20 mouse cellular contexts compared by ENCODE assay signal in genomic region chr6:136993574-136993973, GRCm38 (mm10).
"Had no signal": no experiment of that assay in that cellular context is flagged by ENCODE, and none has a peak within 500 bp of the region (broad histone marks: within the 10 kb centered on the region; RNA-seq: fewer than 3 reads in every experiment).

No protein-coding gene starts in this region.

- ATAC-seq: intestine, embryonic 16.5 days; liver, embryonic 12.5 days had no signal

- H3K36me3 ChIP-seq: limb, embryonic 13.5 days; liver, embryonic 12.5 days; liver, embryonic 15.5 days; lung, embryonic 15.5 days; midbrain, embryonic 10.5 days had no signal

- H3K9me3 ChIP-seq: limb, embryonic 13.5 days; liver, embryonic 12.5 days; liver, embryonic 15.5 days; lung, embryonic 15.5 days; midbrain, embryonic 10.5 days had no signal

- H3K4me1 ChIP-seq: megakaryocyte, embryonic 14.5 days had no signal

- H3K4me3 ChIP-seq: limb, embryonic 13.5 days; liver, embryonic 12.5 days; liver, embryonic 15.5 days; lung, embryonic 15.5 days; megakaryocyte, embryonic 14.5 days; midbrain, embryonic 10.5 days had no signal

- H3K27me3 ChIP-seq: limb, embryonic 13.5 days; liver, embryonic 15.5 days; lung, embryonic 15.5 days had no signal

- H3K9ac ChIP-seq: limb, embryonic 13.5 days; liver, embryonic 12.5 days; liver, embryonic 15.5 days; lung, embryonic 15.5 days had no signal

- H3K4me2 ChIP-seq: limb, embryonic 13.5 days; liver, embryonic 12.5 days; liver, embryonic 15.5 days; lung, embryonic 15.5 days had no signal

- H3K27ac ChIP-seq: limb, embryonic 13.5 days; liver, embryonic 12.5 days; liver, embryonic 15.5 days; lung, embryonic 15.5 days; macrophage; midbrain, embryonic 10.5 days had no signal

- DNase-seq: kidney, adult 18-20 months; kidney, adult 9 months; kidney, postnatal 14 days; kidney, postnatal 4 days; left cerebral cortex, postnatal 4 days; lung, adult 18-20 months; midbrain, embryonic 14.5 days; right cerebral cortex, adult 18-20 months; right cerebral cortex, postnatal 14 days; right cerebral cortex, postnatal 4 days; thymus, adult 18-20 months; thymus, postnatal 36 days had no signal
